Mouse (Mus musculus) fibroblast of lung, adult 2 months (primary cell): Measurements from ENCODE around the gene Ctnnbip1.
A peak's percentile ranks its signal among the peaks of the same experiment; 100 is the strongest.

Experiments used
- DNase-seq: peaks from one replicate; pipeline ENCODE4 v3.0.0-alpha.2; 2011; ENCODE audit warnings: low read depth

The Ctnnbip1 gene

DNA sequence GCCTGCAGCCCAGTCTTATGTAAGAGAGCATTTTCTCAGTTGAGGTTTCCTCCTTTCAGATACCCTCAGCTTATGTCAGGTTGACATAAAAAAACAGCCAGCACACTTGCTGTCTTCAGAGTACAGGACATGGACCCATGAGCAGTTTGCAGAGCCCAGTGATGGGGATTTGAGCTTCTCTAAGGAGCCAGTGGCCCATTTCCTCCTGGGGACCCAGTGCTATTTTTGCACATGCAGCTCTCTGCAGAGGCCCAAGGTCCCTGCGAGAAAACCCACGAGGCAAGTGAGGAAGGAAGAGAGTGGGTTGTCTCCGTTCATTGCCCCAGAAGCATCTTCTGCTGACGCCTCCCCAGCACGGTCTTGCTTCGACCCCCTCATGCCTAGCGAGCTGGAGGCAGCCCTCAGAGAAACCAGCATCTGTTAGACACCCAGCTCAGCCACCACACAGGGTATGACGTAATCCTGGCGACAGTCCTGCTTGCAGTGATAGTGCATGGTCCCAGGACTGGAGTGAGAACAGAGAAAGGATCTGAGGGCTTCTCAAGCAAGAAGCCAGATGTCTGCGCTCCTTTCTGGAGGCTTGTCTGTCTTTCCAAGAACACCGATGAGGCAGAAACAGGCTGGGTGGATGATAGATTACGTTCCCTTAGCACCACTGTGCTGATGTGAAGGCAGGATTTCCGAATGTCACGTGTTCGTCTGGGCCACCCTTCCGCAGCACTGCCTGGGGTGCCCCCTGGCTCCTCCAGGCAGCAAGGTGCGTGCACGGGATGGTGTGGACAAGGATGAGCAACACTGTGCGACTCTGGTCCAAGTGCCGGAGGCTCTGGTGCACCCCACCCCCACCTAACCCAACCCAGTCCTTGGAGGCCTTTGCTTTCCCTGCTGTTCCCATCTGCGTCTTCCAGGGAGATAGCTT, 44.2 kb downstream of the Ctnnbip1 start:
- no peak for DNase-seq

DNA sequence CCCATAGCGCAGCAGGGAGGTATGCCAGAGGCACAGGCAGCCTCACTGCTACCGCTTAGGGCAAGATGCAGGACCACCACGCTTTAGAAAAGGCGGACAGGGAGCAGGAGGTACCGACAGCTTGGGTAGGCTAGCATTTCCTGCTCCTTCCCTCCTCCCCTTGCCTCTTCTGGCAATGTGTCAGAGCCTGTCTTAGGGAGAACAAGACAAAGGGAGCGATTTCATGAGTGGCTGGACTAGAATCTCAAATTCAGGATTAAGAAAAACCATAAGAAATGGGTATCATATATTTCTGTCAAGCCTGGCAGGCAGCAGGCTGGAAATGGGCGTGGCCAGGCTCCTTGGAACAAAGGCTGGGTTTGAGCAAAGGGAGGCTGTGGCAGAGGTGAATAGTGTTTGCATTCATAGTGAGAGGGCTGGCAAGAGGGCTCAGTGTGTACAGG, 44.9 kb downstream of the Ctnnbip1 start:
- DNase-seq, result no peak

DNA sequence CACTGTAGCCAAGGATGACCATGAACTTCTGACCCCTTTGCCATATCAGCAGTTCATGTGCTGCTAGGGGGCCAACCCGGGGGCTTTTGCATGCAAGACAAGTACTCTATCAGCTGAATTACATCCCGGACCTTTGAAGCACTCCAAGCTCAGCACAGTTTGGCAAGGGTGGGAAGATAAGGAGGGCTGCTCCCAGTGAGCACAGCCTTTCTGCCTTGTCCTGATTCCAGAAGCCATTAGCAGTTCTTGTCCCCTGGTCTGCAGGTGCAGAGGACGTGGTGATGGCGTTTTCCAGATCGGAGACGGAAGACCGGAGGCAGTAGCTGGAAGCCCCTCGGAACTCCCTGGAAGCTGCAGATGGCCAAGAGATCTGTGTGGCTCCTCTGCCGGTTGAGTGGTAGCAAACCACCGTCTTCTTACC, 45.9 kb downstream of the Ctnnbip1 start:
- no peak for DNase-seq

DNA sequence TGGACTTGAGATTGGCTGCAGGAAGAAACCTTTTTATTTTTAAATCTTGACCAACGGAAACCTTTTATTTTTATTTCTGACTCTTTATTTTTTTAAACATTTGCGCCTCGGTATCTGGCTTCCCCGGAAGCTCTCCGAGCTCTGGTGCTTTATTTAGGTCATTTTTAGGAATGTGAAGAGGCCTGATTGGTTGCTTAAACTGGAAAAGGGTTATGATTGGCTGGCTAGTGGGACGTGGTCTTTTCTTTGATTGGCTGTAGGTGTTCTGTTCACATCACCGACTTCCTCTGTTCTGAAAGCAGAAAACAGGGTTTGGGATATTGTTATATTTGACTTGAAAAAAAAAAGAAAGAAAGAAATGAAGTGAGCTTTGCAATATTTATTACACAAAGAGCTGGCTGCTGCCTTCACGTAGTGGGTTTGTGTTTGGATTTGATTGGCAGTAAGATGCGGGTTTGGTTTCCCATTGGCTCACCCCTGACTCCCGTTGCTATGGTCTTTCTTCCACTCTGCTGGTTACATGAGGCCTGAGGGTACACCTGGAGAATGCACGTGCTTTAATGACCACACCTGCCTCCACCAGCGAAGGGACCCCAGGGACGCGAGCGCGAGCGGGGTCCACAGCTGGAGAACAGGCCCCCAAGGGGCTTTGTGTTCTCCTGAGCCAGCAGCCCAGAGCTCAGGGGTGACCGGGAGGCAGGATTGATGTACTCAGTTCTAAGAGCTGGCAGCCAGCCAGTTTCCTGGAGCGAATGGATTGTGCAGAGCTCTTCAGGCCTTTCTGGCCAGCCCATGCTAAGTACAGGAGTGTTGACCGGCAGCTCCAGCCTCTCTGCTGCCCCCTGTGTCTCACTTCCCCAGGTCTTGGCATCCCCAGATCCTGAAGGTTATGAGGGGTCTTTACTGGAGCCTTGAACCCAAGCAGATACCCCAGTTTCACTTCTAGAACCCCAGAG, 46.7 kb downstream of the Ctnnbip1 start:
- DNase-seq, result no peak

DNA sequence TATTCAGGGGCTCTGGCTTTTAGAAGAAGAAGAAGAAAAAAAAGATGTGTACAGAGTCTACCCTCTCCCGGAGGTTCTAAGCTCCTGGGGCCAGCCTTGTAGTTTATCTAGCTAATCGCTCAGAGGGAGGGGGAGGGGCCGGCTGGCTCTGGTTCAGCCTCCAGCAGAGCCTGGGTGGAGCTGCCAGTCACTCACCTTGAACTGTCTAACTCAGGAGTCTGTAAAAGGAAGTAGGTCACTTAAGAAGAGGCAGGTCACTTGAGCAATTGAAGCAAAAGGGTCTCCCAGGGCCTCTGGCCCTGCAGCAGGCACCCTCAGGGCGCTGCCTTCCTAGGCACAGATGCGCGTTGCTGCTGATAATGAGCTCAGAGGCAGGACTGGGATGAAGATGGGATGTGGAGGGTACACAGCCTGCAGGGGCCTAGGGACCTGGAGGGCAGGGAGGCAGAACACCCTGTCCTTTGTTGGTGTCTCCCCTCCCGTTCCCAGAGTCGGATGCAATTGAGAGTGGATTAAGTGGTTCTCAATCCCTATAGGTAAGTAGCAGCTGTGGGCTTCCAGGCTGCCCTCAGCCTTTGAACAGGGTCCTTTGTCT, 49.5 kb downstream of the Ctnnbip1 start:
- no peak for DNase-seq

DNA sequence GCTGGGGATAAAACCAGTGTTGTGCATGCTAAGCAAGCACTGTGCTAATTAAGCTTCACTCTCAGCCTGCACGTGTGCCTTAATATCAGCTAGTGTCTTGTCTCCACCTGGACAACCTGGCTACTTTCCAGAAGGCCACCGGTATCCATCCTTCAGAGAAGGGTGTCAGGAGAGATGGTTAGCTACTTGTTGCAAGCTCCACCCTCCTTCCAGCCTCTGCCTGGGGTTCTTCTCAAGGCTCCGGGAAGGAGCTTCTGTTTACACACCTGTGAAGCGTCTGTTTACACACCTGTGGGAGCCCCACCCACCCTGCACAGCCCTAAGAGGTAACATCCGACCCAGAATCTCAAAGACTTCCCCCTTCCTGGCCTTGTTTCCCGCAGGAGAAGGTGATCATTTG, 50.6 kb downstream of the Ctnnbip1 start:
- no peak for DNase-seq

DNA sequence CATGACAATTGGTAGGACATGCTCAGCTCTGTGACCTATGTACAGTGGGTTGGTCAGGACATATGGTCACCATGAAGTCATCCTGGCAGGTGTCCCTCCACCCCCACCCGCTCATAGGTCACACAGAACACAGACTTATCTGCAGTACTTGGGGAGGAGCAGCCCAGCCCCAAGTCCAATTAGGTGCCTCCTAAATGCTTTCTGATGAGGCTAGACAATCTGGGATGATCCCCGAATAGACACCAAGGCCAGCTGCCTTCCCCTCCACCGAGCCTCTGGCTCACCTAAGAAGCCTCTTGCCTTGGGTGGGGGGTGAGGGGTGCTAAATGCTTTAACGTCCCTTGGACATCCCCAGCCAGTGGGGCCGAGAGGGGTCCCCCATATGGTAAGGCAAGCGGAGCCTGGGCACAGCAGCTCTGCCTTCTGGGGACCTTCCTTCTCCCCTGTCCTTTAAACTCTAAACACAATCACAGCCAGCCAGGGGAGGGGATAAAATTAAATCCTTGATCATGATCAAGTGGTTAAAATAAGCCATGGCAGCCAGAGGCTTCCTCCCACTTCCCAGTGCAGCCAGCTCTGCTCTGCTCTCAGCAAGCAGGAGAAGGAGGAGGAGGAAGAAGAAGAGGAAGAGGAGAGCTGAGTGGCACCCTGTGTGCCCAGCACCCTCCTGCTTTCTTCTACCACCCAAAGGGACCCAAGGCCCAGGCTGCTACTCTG, 51.9 kb downstream of the Ctnnbip1 start:
- no peak for DNase-seq

DNA sequence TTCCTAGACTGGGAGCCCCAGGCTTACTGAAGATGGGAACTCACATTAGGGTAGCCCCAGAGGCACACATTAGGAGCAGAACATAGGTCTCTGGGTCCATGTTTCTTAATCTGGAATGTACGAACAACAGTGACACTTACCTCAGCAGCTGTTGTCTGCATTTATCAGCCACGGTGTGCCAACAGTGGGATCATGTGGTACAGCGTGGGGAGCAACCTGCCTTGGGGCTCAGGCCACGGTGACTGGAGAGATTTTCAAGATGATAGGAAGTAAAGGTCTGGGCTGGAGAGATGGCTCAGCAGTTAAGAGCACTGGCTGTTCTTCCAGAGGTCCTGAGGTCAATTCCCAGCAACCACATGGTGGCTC, 52.4 kb downstream of the Ctnnbip1 start:
- DNase-seq, result no peak

DNA sequence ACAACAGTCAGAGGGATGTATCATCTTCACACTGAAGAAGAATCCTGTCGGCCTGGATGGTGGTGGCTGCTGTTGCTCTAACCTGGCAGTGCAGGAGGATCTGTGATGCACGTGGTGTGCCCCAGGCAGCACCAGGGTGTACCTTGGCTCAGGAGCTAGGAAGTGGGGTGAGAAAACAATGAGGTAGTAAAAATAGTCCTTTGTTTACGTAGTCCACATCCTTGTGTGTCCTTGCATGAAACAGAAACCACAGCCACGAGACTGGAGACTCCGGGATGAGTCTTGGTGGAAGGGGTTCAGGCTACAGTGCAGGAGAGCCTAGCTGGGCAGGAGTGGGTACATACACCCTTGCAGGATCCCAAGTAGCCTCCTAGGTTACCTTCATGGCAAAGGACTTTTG, 53.2 kb downstream of the Ctnnbip1 start:
- no peak for DNase-seq

DNA sequence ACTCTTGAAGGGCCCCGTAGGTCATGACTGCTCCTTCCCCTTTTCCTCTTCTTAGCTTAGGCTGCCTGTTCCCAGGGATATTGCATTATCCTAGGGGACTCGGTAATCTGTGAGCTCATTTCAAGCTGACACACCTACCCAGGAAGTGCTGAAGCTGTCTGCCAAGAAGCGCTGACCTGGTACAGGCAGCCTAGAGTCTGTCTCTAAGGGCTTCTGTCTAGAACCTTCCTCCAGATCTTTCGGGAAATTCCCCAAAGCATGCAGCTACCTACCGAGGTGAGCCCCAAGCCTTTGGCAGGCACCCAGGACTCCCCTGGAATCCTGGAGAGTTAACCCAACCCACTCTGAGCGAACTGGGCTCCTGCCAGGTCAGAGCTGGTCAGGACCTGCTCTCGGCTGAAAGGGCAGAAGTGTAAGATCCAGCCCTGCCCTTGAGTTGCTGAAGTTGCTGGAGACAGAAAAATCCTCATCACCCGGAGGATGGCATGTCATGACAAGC, 53.7 kb downstream of the Ctnnbip1 start:
- DNase-seq, result peak; percentile 45

DNA sequence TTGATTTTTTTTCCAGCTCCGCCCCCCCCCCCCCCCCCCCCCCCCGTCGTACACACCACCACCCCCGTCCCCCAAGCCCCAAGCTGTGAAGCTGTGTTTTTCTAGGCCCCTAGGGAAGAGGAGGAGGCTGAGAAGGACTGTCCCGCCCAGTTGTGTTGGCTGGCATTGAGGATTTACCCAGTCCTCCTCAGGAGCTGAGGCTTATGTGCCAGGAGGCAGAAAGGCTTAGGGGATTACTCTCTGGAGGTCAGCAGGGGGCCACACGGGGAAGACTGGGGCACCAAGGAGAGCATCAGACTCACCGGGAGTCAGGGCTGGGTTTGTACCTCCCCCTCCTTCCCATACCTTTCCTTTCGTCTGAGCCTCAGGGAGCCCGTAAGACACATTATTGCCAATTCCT, 54.4 kb downstream of the Ctnnbip1 start:
- DNase-seq, result no peak

DNA sequence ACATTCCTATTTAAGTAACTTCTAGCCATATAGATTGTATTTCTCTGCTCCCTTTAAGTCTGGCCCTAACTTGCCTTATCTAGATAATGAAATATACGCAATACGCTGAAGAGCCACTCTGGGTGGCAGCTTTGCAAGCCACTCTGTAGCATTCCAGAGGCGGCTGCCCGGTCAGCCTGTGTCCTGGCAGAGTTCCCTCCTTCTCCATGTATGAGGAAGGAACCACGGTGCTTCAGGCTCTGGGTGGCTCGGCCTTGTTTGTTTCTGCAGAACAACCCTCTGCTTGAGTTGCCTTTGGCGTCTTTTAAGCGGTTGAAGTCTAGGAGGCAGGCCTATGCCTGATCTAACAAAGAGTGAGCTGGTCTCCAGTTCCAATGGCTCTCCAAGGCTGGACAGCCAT, 54.8 kb downstream of the Ctnnbip1 start:
- DNase-seq, result no peak

DNA sequence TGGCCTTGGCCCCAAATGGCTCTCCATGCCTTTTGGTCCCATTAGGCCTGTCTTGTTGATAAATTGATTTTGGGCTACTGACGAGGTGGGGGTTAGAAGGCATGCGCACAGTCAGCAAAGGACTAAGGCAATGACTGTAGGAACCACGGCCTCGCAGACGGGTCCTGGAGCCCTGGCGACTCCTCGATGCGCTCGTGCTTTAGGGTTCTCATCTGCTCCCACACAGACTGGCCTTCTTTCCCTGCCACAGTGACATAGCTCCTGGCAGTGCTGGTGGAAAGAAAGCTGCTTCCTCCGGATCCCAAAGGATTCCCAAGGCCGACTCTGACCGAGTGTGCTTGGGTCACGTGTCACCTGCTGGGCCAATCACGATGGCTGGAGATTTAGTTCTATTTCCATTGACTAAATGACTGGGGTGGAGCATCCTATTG, 56.4 kb downstream of the Ctnnbip1 start:
- DNase-seq, result no peak

DNA sequence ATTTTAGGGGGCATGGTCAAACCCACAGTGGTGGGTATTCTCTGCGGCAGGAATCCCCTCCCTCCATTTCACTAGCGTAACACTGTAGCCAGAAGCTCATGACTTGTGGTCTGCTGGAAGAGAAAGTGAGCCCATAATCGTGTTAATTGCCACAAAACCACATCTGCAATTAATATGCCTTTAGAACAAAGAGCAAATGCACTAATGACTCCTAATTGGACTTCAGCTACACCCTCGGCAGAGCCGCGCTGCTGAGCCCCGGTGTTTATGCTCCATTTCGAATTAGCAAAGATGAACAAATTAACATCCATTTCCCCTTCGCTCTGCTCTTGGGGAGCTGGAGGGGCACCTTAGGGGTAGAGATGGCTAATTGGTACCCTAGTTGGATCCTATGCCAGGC, 58.0 kb downstream of the Ctnnbip1 start:
- no peak for DNase-seq

DNA sequence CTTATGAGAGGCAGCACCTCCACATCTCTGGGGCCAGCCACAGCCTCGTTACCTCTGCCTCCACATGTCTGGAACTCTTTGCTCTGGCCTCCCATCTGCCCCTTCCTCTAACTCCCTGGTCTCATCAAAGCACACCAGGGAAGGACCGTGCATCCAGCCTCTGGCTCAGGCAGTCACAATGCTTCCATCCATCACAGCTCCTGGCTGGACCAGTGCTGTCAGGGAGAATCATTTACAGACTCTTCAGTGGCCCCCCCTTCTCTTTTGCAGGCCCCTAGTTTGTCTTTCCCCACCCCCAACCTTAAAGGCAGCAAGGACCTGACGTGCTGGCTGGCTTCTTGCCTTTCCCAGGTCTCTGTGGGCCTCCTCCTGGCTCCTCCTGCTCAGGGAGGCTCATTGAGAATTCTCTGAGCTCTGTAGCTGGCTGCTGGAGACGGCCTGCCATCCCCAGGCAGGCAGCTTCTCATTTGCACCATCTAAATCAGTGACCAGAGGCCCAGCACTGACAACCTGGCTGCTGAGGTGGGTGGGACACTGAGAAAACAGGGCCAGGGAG, 59.0 kb downstream of the Ctnnbip1 start:
- no peak for DNase-seq

DNA sequence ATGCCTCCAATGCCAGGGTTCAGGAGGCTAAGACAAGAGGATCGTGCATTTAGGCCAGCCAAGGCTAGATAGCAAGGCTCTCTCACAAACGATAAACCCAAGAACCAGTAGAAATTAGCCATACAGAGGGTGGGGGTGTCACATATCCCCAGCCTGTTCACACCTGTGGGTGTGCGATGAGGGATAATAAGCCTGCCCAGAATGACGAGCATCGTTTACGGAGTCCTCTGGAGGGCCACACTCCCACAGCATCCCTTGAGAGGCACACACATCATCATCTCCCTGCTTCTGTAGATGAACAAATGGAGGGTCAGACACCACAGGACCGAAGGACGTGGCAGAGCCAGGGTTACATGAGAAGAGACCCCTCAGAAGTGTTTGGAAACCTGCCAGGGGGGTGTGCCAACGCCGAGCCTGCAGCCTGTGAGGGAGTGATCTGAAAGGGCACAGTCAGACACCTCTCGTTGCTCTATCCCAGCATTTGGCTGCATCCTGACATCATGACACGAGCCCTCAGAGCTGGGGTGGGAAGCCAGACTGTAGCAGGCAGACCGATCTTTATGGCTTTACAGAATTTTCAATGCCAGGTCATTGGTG, 60.1 kb downstream of the Ctnnbip1 start:
- no peak for DNase-seq

DNA sequence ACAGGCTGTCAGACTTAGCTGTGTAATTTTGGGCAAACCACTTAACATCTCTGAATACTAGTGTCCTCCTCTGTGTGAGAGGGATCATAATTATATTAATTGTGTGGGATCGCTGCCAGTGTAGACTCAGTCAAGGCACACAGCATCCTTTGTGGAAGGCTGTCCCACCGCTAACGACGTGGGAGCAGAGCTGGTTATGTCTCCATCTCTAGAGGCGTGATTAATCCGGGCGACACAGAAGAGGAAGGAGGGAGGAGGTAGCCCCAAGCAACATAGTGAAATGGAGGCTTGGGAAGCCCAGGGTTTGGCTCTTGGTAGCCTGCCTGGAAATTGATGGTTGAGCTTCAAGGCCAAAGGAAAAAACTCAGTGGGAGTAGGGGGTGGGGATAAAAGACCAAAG, 60.8 kb downstream of the Ctnnbip1 start:
- no peak for DNase-seq

DNA sequence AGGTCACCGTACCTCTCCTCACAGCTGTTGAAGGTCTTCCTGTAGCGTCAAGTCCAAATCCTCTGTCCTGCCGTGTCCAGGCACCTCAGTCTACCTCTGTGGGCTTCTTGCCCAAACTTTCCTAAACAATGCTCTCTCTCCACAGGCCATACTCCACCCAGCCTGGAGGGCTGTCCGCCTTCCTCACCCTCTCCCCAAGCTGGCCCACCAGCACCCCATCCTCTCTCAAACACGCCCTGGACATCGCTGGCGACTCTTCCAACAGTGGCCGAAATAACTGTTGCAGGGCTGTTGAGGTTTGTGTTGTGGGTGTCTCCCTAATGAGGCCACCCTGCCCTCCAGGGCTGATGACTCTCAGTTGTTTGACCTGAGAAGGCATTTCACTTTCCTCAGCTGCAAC, 67.2 kb downstream of the Ctnnbip1 start:
- DNase-seq, result no peak

DNA sequence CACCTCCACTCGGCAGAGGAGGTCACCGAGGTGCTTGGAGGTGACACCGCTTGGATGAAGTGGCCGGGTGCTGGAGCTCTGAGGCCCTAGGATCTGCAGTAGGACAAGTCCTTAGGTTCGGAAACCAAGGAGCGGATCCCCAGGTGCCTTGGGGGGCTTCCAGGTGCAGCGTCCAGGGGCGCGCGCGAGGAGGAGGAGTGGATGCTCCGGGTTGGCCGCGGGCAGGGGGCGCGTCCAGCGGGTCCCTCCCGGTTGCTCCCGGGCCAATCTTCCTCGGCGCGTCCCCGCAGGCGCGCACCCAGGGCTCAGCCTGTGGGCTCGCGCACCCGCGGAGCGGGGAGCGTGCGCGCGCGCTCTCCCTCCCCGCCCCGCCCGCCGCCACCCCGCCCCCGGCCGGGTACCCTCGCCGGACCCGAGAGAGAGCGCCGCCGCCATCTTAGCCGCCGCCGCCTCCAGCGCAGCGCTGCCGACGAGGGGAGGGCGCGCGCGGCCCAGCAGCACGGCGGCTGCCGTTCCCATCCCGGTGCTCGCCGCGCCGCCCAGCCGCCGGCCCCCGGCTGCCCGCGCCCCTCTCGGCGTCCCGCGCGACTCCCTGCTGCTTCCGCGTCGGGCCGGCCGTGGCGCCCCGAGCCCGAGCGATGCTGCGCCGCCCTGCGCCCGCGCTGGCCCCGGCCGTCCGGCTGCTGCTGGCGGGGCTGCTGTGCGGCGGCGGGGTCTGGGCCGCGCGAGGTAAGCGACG, 68.2 kb downstream of the Ctnnbip1 start, which contains the start of gene Clstn1:
TSS of gene Clstn1 (plus strand) at position 425 of the 739 bp plus-strand sequence.
- no peak for DNase-seq
